Mouse (Mus musculus): Measurements from ENCODE around the gene Krtcap2.

Gene Krtcap2

DNA sequence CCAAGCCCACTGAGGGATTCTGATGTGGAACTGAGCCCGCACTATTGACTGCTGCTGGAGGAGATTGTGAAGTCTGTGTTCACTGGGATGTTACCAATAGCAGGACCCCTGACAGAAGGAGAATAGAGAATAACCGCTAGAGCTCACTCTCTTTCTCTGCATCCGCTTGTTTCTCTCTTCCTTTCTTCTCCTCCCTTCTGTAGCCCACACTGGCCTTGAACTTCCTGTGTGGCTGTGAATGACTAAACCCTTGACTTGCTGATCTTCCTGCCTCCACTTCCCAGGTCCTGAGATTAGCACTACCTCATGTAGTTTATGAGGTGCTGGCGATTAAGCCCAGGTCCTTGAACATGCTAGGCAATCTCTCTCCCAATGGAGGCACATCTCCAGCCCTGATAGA lies 1.7 kb downstream of the Krtcap2 start:
- DNase-seq (ENCODE audit: low spot score): no peak

DNA sequence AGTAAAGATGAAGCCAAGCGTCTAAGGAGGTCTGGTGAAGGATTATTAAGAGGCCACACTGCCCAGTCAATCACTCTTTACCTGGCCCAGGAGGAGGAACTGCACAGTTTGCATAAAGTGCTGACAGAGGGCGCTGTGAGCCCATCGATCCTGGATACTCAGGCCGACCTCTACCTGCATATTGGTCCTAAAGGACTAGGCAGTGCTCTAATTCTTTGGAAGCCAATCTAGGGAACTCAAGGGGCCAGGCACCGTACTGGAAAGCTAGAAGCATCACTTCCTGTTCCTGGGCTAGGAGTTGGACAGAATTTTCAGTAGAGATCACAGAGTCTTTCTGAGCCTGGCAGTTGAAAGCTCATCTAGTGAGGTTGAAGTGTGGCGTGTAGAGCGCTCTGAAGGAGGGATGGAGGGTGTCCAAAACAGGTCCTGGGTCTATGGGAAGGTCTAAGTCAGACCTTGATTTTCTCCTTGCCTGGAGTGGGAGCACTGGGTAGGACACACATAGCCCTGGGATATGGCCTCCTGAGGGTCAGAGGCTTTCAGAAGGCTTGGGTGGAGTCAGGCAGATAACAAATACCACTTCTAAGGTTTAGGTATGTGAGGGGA lies 4.8 kb downstream of the Krtcap2 start:
- no peak for DNase-seq (ENCODE audit: low spot score)

GRCm38 (mm10) chr3:89251365-89251895 lies 5.7 kb downstream of the Krtcap2 start:
- DNase-seq (ENCODE audit: low spot score): no peak

DNA sequence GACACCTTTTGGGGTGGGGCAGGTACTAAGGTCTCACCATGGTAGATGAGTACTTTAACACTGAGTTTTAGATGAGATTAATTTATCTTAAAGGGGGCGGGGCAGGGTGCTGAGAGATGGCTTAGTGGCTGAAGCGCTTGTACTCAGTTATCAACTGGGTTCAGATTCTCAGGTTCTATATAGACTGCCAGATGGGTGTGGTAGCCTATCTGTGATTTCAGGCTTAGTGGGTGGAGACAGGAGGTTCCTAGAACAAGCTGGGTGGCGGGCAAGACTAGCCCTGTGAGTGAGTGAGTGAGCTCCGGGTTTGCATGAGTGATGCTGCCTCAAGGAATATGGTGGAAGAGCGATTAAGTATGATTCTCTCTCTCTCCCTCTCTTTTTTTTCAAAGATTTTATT lies 9.2 kb downstream of the Krtcap2 start:
- no peak for DNase-seq (ENCODE audit: low spot score)

DNA sequence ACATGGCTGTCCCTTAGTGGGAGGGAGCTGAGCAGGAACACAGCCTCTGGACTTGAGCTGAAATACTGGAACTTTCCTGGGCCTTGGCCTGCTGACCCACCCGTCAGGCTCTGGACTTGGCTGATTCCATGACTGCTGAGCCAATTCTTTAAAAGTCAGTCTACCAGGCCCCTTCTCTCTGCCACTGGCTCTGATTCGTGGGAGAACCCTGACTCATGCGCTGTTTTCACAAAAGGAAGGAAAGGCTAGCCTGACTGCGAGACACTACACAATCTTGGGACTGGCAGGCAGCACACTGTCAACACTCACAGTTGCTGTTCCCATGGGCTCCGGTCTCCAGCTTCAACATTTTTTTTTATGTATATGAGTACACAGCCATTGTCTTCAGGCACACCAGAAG lies 10.4 kb downstream of the Krtcap2 start:
- no peak for DNase-seq (ENCODE audit: low spot score)

- no peak for DNase-seq (ENCODE audit: low spot score)
Observed at GRCm38 (mm10) chr3:89259076-89259475, 13.3 kb downstream of the Krtcap2 start, which contains the start of gene Dpm3. Dpm3 (plus strand) TSS chr3:89259358.

DNA sequence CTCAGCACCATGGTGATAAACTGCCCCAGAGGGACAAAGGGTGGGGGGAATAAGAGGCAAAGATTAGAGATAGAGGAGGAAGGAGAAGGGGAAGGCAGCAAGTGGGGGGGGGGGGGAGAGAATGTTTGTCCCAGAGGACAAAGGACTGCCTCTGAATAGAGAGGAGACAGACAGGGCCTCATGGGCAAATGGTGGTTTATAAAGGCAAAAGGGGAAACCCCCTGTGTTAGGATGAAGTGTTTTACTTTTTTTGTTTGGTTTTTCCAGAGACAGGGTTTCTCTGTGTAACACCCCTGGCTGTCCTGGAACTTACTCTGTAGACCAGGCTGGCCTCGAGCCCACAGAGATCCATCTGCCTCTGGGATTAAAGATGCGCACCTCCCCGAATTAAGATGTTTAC lies 14.4 kb downstream of the Krtcap2 start:
- DNase-seq (ENCODE audit: low spot score): no peak

DNA sequence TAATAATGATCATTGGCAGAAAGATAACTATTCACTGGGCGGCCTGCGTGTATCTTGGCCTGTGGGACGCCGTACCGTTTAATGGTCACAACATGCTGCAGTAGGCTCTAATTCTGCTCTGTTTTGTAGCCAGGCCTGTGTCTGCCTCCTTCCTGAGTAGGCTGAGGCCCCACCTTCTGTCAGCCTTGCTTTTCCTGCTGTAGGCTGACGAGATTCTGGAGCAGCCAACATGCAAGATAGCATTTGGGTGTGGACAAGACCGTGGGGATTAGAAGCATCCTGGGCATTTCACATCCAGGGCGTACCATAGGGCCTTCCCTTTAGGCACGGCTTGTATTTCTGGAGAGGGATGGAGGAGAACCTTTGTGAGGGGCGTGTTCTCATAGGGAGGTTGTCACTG lies 16.7 kb downstream of the Krtcap2 start:
- no peak for DNase-seq (ENCODE audit: low spot score)

- DNase-seq (ENCODE audit: low spot score): no peak
Observed at GRCm38 (mm10) chr3:89266439-89266893, 20.7 kb downstream of the Krtcap2 start.

- no peak for DNase-seq (ENCODE audit: low spot score)
Observed at GRCm38 (mm10) chr3:89268916-89269315, 23.1 kb downstream of the Krtcap2 start.

DNA sequence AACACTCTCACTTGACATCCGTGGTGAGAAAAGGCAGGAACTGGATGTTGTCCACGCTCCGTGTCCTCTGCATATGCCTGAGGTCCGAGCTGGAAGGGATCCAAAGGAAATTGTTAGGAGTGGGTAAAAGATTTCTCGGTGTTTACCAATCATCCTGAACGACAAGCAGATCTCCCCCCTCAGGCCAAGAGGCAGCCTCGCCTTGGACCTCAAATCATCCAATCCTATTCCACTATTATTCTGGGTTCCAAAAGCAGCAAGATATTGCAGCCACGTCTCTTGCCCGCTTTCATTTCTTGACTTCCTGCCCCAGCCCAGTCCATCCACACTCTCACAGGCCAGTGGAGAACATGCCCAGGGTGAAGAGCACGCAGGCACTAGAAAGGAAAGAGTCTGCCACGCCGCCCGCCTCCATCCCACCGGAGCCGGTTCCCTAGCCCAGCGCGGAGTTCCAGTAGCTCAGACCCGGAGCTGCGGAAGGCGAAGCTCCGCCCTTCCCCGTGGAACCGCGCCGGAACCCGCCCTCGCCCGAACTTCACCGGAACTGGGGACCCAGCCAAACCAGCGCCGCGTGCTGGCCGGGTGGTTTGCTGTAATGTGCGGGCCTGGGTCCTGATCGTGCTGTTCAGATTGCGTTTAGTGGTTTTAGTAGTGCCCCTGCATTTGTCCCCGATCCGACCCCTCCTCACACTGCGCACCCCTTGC lies 24.4 kb downstream of the Krtcap2 start, which contains the start of gene Slc50a1:
Slc50a1 (minus strand) TSS at position 520 of the 705 bp plus-strand sequence.
- DNase-seq (ENCODE audit: low spot score): peak; percentile 68

GRCm38 (mm10) chr3:89270891-89271290 lies 25.1 kb downstream of the Krtcap2 start:
- DNase-seq (ENCODE audit: low spot score): no peak

DNA sequence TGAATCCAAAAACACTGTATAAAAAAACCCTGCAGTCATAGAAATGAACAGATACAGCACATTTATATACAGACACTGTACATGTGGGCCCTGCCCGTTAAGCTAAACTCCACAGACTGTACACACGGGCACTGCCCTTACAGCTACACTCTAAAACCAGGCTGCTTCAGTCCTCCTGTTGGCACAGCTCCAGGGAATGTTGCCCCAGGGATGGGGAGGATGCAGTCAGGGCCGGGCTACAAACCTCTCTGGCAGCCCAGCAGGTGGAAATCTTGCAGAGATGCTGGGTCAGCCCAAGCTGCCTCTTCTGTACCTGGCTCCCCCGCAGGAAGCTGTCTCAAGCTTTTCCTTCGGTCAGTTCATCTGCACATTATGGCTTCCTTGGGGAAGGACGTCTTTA lies 26.0 kb downstream of the Krtcap2 start:
- DNase-seq (ENCODE audit: low spot score): no peak

- DNase-seq (ENCODE audit: low spot score): no peak
Observed at GRCm38 (mm10) chr3:89276061-89276460, 30.3 kb downstream of the Krtcap2 start.

- no peak for DNase-seq (ENCODE audit: low spot score)
Observed at GRCm38 (mm10) chr3:89277281-89278021, 31.7 kb downstream of the Krtcap2 start.

DNA sequence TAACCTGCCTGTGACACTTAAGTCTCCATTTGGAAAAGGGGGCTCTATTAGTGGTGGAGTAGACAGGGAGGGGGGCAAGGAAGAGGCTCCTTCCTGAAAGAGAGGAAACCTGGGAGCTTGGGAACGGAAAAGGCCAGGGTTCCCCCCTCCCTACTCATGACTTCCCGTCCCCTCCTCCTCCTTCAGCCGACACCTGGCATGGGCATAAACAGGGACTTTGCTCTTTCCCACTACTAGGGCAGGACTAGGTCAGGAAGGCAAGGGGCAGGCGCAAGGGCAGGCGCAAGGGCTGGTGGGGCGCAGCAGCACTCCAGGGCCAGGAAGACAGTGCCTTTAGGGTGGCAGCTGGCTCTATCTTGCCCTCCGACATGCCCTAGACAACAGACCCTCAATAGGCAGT lies 32.3 kb downstream of the Krtcap2 start:
- no peak for DNase-seq (ENCODE audit: low spot score)

DNA sequence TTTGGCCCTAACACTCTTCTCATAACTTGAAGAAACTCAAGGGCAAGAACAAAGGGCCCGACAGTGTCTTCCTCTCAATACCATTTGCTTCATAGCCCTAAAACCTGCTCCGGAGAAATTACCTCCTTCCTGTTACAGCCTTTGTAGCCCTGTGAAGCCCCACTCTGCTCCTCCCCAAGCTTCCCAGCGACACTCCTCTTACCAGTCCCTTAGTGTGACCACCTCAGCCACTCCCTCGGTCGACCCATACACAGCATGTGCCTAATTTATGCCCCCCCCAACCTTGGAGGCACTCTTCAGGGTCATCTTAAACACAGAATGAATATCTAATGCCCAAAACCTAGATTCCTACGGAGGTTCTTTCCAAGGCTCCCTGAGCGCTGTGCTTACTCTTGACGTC lies 32.9 kb downstream of the Krtcap2 start:
- no peak for DNase-seq (ENCODE audit: low spot score)

DNA sequence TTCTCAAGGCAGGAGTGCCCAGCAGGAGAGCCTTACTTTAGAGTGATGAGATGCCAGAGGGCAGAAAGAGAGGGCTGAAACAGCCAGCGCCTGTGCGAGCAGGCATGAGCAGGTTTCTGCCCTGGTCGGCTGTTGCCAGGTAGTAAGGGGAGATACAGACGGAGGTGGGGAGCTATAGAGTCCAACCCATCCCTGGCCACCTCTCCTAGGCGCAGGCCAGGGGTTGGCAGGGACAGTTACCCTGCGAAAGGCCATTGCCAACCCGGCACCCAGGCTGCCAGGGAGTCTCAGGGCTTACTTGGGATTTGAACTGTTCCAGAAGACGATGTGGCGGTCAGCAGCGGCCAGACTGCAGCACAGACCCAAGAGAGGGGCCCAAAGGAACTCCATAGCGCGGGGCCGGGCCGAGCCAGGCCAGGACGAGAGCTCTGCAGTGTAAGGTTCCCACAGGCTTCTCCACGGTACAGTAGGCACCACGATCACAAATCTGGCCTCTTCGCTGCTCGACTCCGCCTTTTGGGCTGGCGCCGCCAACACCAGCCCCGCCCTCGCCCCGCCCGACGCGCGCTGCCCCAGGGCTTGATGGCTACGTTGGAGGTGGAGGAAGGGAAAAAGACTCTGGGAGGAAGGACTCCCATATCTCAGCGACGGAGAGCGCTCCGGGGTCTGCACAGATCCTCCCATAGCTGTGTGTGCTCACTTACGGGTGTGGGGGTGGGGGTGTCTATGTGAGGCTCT lies 33.6 kb downstream of the Krtcap2 start:
- peak; percentile 59 for DNase-seq (ENCODE audit: low spot score)

DNA sequence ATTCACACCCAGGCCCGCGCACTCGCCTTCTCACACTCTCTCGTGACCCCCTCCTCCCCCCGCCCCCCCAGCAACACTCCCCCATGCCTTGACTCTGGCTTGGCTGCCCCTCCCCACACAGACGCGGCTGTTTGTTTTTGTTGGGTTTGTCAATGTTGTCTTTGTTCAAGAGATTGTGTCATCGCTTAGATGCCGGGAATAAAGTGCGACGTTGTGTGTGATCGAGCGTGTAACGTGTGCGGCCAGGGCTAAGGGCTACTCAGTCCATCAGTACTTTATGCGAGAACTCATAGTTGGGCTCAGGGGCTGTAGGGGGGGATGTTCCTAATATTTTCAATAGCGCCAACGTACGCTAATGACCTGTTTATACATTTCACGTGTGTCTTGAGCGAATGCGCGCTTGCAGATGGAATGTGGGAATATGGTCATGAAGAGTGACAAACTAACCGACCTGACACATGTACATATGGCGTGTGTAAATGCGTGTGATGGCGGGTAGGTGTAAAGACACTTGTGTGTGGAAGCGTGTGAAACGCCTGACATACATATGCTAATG lies 34.4 kb downstream of the Krtcap2 start:
- DNase-seq (ENCODE audit: low spot score): no peak

- DNase-seq (ENCODE audit: low spot score): no peak
Observed at GRCm38 (mm10) chr3:89280606-89281511, 35.1 kb downstream of the Krtcap2 start, which contains the start of gene Efna1. Efna1 (minus strand) TSS chr3:89281142.

Data from urinary bladder, postnatal 10 days (tissue).